Mouse (Mus musculus) thymus, postnatal 25 days (tissue): Measurements from ENCODE around the gene Retreg1.

ENCODE experiments used
- DNase-seq: peaks from one replicate; pipeline ENCODE4 v3.0.0; 2022

The Retreg1 gene

GRCm38 (mm10) chr15:25843086-25843991, at the start of gene Retreg1:
Retreg1 (plus strand) TSS chr15:25843180.
- peak; percentile 88 for DNase-seq

GRCm38 (mm10) chr15:25794123-25794522, 48.9 kb upstream of the Retreg1 start:
- no peak for DNase-seq

- DNase-seq = no peak
Measured at GRCm38 (mm10) chr15:25795496-25795895, 47.5 kb upstream of the Retreg1 start.

GRCm38 (mm10) chr15:25796353-25796752, 46.6 kb upstream of the Retreg1 start:
- DNase-seq = peak; percentile 23

- no peak for DNase-seq
Measured at GRCm38 (mm10) chr15:25797179-25797578, 45.8 kb upstream of the Retreg1 start.

GRCm38 (mm10) chr15:25797888-25798287, 45.1 kb upstream of the Retreg1 start:
- DNase-seq = no peak

GRCm38 (mm10) chr15:25801726-25802125, 41.3 kb upstream of the Retreg1 start:
- DNase-seq = no peak

GRCm38 (mm10) chr15:25802194-25802593, 40.8 kb upstream of the Retreg1 start:
- DNase-seq = no peak

GRCm38 (mm10) chr15:25803111-25803510, 39.9 kb upstream of the Retreg1 start:
- DNase-seq = no peak

GRCm38 (mm10) chr15:25805336-25806110, 37.5 kb upstream of the Retreg1 start:
- DNase-seq = peak; percentile 68

- no peak for DNase-seq
Measured at GRCm38 (mm10) chr15:25806363-25806762, 36.6 kb upstream of the Retreg1 start.

GRCm38 (mm10) chr15:25806878-25807277, 36.1 kb upstream of the Retreg1 start:
- no peak for DNase-seq

GRCm38 (mm10) chr15:25808677-25809460, 34.1 kb upstream of the Retreg1 start:
- DNase-seq = no peak

GRCm38 (mm10) chr15:25809669-25810068, 33.3 kb upstream of the Retreg1 start:
- no peak for DNase-seq

GRCm38 (mm10) chr15:25811834-25812250, 31.1 kb upstream of the Retreg1 start:
- DNase-seq = peak; percentile 22

GRCm38 (mm10) chr15:25812479-25812878, 30.5 kb upstream of the Retreg1 start:
- peak; percentile 54 for DNase-seq

GRCm38 (mm10) chr15:25814535-25814934, 28.4 kb upstream of the Retreg1 start:
- DNase-seq = no peak

- no peak for DNase-seq
Measured at GRCm38 (mm10) chr15:25817191-25817590, 25.8 kb upstream of the Retreg1 start.

- DNase-seq = no peak
Measured at GRCm38 (mm10) chr15:25821981-25822380, 21.0 kb upstream of the Retreg1 start.

GRCm38 (mm10) chr15:25822656-25823055, 20.3 kb upstream of the Retreg1 start:
- DNase-seq = no peak

- no peak for DNase-seq
Measured at GRCm38 (mm10) chr15:25826531-25826961, 16.4 kb upstream of the Retreg1 start.

- DNase-seq = peak; percentile 24
Measured at GRCm38 (mm10) chr15:25828464-25828863, 14.5 kb upstream of the Retreg1 start.

- no peak for DNase-seq
Measured at GRCm38 (mm10) chr15:25830426-25830825, 12.6 kb upstream of the Retreg1 start.
